Mouse (Mus musculus): ENCODE results near the gene Pgm5. TPM values are rescaled to one million over a fixed set of nuclear protein-coding genes. Genes with fewer than 3 reads are reported as not detected.

Pgm5 gene
- polyA plus RNA-seq, 1 experiment from 2014 or later = 0.07 TPM

- Histone ChIP-seq H3K4me1 (replicated peaks) (no peaks in the 10 kb centered on the region), H3K9ac (no peak overlapping the region), H3K27ac (replicated peaks) (no peak overlapping the region), H3K4me3 (replicated peaks) (no peak overlapping the region), H3K27me3 (no peaks in the 10 kb centered on the region), H3K4me2 (no peak overlapping the region), H3K9me3 (replicated peaks) (no peaks in the 10 kb centered on the region), H3K36me3 (replicated peaks) (no peaks in the 10 kb centered on the region)
- ATAC-seq (ENCODE audit: insufficient read depth) = no peak
- WGBS (ENCODE audit: insufficient replicate concordance) = 58% methylated on average over 8 of the region's 8 CpGs
These were observed 159.9 kb downstream of the Pgm5 start for GRCm38 (mm10) chr19:24701716-24702115.

- 59% methylated on average over 5 of the region's 5 CpGs for WGBS (ENCODE audit: insufficient replicate concordance)
- no peaks in the 10 kb centered on the region for H3K4me1 ChIP-seq (replicated peaks)
- no peaks in the 10 kb centered on the region for H3K36me3 ChIP-seq (replicated peaks)
- H3K9ac ChIP-seq = no peak overlapping the region
- H3K4me2 ChIP-seq = no peak overlapping the region
- no peak for ATAC-seq (ENCODE audit: insufficient read depth)
- no peaks in the 10 kb centered on the region for H3K27me3 ChIP-seq
- H3K4me3 ChIP-seq (replicated peaks) = no peak overlapping the region
- no peaks in the 10 kb centered on the region for H3K9me3 ChIP-seq (replicated peaks)
- no peak overlapping the region for H3K27ac ChIP-seq (replicated peaks)
These were observed 161.0 kb downstream of the Pgm5 start for GRCm38 (mm10) chr19:24700664-24701063.

GRCm38 (mm10) chr19:24699910-24700309 is 161.7 kb downstream of the Pgm5 start:
- ATAC-seq (ENCODE audit: insufficient read depth) = no peak
- Histone ChIP-seq H3K4me1 (replicated peaks) (no peaks in the 10 kb centered on the region), H3K4me2 (no peak overlapping the region), H3K9me3 (replicated peaks) (no peaks in the 10 kb centered on the region), H3K27me3 (no peaks in the 10 kb centered on the region), H3K36me3 (replicated peaks) (no peaks in the 10 kb centered on the region), H3K4me3 (replicated peaks) (no peak overlapping the region), H3K27ac (replicated peaks) (no peak overlapping the region), H3K9ac (no peak overlapping the region)

- no peak for ATAC-seq (ENCODE audit: insufficient read depth)
- H3K4me1 ChIP-seq (replicated peaks) = no peaks in the 10 kb centered on the region
- no peaks in the 10 kb centered on the region for H3K27me3 ChIP-seq
- WGBS (ENCODE audit: insufficient replicate concordance) = 57% methylated on average over 3 of the region's 3 CpGs
- H3K9ac ChIP-seq = no peak overlapping the region
- no peaks in the 10 kb centered on the region for H3K36me3 ChIP-seq (replicated peaks)
- no peak overlapping the region for H3K4me2 ChIP-seq
- no peaks in the 10 kb centered on the region for H3K9me3 ChIP-seq (replicated peaks)
- H3K4me3 ChIP-seq (replicated peaks) = no peak overlapping the region
- H3K27ac ChIP-seq (replicated peaks) = no peak overlapping the region
These were observed 162.5 kb downstream of the Pgm5 start for GRCm38 (mm10) chr19:24699196-24699595.

- no peak overlapping the region for H3K4me2 ChIP-seq
- H3K36me3 ChIP-seq (replicated peaks) = no peaks in the 10 kb centered on the region
- H3K27ac ChIP-seq (replicated peaks) = no peak overlapping the region
- H3K9me3 ChIP-seq (replicated peaks) = no peaks in the 10 kb centered on the region
- H3K4me3 ChIP-seq (replicated peaks) = no peak overlapping the region
- no peak overlapping the region for H3K9ac ChIP-seq
- H3K27me3 ChIP-seq = no peaks in the 10 kb centered on the region
- H3K4me1 ChIP-seq (replicated peaks) = no peaks in the 10 kb centered on the region
- ATAC-seq (ENCODE audit: insufficient read depth) = no peak
- WGBS (ENCODE audit: insufficient replicate concordance) = 32% methylated on average over 5 of the region's 5 CpGs
These were observed 163.0 kb downstream of the Pgm5 start for GRCm38 (mm10) chr19:24698651-24699050.

GRCm38 (mm10) chr19:24697946-24698345 is 163.7 kb downstream of the Pgm5 start:
- Histone ChIP-seq H3K4me2 (no peak overlapping the region), H3K9me3 (replicated peaks) (no peaks in the 10 kb centered on the region), H3K36me3 (replicated peaks) (no peaks in the 10 kb centered on the region), H3K9ac (no peak overlapping the region), H3K4me3 (replicated peaks) (no peak overlapping the region), H3K27me3 (no peaks in the 10 kb centered on the region), H3K4me1 (replicated peaks) (no peaks in the 10 kb centered on the region), H3K27ac (replicated peaks) (no peak overlapping the region)
- no peak for ATAC-seq (ENCODE audit: insufficient read depth)
- 66% methylated on average over 1 of the region's 1 CpGs for WGBS (ENCODE audit: insufficient replicate concordance)

- Histone ChIP-seq H3K27me3 (no peaks in the 10 kb centered on the region), H3K4me2 (no peak overlapping the region), H3K36me3 (replicated peaks) (no peaks in the 10 kb centered on the region), H3K4me3 (replicated peaks) (no peak overlapping the region), H3K27ac (replicated peaks) (no peak overlapping the region), H3K4me1 (replicated peaks) (no peaks in the 10 kb centered on the region), H3K9ac (no peak overlapping the region), H3K9me3 (replicated peaks) (no peaks in the 10 kb centered on the region)
- ATAC-seq (ENCODE audit: insufficient read depth) = no peak
- 63% methylated on average over 2 of the region's 2 CpGs for WGBS (ENCODE audit: insufficient replicate concordance)
These were observed 169.0 kb downstream of the Pgm5 start for GRCm38 (mm10) chr19:24692691-24693090.

GRCm38 (mm10) chr19:24689531-24689930 is 172.1 kb downstream of the Pgm5 start:
- no peak overlapping the region for H3K4me3 ChIP-seq (replicated peaks)
- no peak overlapping the region for H3K9ac ChIP-seq
- no peak for ATAC-seq (ENCODE audit: insufficient read depth)
- H3K4me2 ChIP-seq = no peak overlapping the region
- H3K27ac ChIP-seq (replicated peaks) = no peak overlapping the region
- WGBS (ENCODE audit: insufficient replicate concordance) = 77% methylated on average over 4 of the region's 4 CpGs
- H3K4me1 ChIP-seq (replicated peaks) = no peaks in the 10 kb centered on the region
- H3K36me3 ChIP-seq (replicated peaks) = no peaks in the 10 kb centered on the region
- H3K9me3 ChIP-seq (replicated peaks) = no peaks in the 10 kb centered on the region
- no peaks in the 10 kb centered on the region for H3K27me3 ChIP-seq

- Histone ChIP-seq H3K4me1 (replicated peaks) (no peaks in the 10 kb centered on the region), H3K4me2 (no peak overlapping the region), H3K4me3 (replicated peaks) (no peak overlapping the region), H3K27me3 (no peaks in the 10 kb centered on the region), H3K36me3 (replicated peaks) (no peaks in the 10 kb centered on the region), H3K9me3 (replicated peaks) (no peaks in the 10 kb centered on the region), H3K9ac (no peak overlapping the region), H3K27ac (replicated peaks) (no peak overlapping the region)
- no peak for ATAC-seq (ENCODE audit: insufficient read depth)
- WGBS (ENCODE audit: insufficient replicate concordance) = 49% methylated on average over 6 of the region's 6 CpGs
These were observed 173.3 kb downstream of the Pgm5 start for GRCm38 (mm10) chr19:24688327-24688726.

GRCm38 (mm10) chr19:24686411-24686810 is 175.2 kb downstream of the Pgm5 start:
- no peaks in the 10 kb centered on the region for H3K4me1 ChIP-seq (replicated peaks)
- H3K27ac ChIP-seq (replicated peaks) = no peak overlapping the region
- H3K27me3 ChIP-seq = no peaks in the 10 kb centered on the region
- H3K36me3 ChIP-seq (replicated peaks) = no peaks in the 10 kb centered on the region
- no peak overlapping the region for H3K4me3 ChIP-seq (replicated peaks)
- 67% methylated on average over 10 of the region's 10 CpGs for WGBS (ENCODE audit: insufficient replicate concordance)
- H3K9ac ChIP-seq = no peak overlapping the region
- H3K9me3 ChIP-seq (replicated peaks) = no peaks in the 10 kb centered on the region
- ATAC-seq (ENCODE audit: insufficient read depth) = no peak
- no peak overlapping the region for H3K4me2 ChIP-seq

GRCm38 (mm10) chr19:24683016-24683720 is 178.5 kb downstream of the Pgm5 start:
- no peaks in the 10 kb centered on the region for H3K4me1 ChIP-seq (replicated peaks)
- ATAC-seq (ENCODE audit: insufficient read depth) = no peak
- H3K27me3 ChIP-seq = no peaks in the 10 kb centered on the region
- no peak overlapping the region for H3K4me2 ChIP-seq
- no peaks in the 10 kb centered on the region for H3K9me3 ChIP-seq (replicated peaks)
- H3K27ac ChIP-seq (replicated peaks) = no peak overlapping the region
- H3K9ac ChIP-seq = no peak overlapping the region
- H3K4me3 ChIP-seq (replicated peaks) = no peak overlapping the region
- no peaks in the 10 kb centered on the region for H3K36me3 ChIP-seq (replicated peaks)
- 52% methylated on average over 12 of the region's 12 CpGs for WGBS (ENCODE audit: insufficient replicate concordance)

All from liver, embryonic 15.5 days (tissue).